Mouse (Mus musculus) T-helper 1 cell (primary cell): ENCODE results near the gene Bmper.

ENCODE experiments used
- in situ Hi-C: fragments of 300-600 bp; cut with MboI, MseI; formaldehyde crosslinking; loops from one replicate; pipeline ENCODE4 v1.15.1; 2025; ENCODE audit warnings: high pct_unique_total_duplicates

The Bmper gene

DNA sequence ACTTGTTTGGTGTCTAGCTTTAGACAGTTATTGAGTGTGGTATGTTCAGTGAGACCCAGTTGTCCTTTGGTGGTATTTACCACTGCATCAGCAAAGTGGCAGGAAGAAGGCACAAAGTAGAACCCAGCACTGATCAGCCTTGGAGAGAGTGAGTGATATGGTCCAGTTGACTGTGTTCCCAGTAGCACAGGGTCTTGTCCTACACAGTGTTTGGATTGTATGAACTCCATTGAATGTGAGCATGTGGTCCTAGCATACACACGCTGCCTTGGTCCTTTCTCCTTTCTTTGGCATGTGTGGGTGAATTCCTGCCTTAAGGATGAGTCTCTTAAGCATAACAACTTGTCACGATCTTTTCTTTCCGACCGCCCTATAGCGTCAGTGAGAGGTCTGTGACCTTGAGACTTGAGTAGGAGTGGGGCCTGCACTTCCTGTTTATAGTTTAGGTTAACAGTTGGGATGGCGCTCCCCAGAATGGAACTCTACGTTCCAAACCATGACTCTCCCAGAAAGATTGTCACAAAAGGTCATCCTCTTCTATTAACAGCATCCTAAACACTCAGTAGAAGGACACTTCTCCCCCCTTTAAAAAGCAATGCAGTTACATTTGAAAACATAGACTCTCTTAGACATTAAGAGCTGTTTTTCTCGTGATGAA is 10.7 kb downstream of the Bmper start:
- in situ Hi-C loops = no loop called here

DNA sequence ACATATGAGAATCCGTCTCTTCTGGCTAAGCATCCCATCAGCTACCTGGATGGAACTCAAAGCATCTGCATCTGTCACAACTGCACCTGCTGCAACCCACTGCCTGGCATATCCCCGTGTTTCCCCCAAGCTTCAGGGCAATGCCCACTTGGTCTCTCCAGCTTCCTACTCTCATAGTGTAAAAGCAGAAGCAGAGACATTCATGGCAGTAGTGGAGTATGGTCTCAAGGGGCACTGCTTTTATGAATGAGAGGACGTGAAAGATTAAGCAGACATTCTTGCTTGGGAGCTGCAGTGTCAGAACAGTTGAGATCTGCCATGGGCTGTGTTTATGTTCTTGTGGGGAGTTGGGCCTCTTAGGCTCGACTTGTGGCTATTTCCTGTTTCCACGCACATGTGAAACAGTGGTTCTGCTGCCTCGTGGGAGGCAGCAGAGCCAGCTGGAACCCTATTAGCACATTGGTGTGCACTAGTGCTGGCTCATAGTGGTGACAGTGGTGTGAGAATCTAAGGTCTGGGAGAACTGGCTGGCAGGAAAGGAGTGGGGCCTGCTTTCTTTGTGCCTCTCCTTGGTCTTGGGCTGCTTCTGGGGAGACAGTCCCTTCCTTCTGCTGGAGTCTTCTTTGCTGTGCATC is 12.6 kb downstream of the Bmper start:
- in situ Hi-C loops = no loop called here

DNA sequence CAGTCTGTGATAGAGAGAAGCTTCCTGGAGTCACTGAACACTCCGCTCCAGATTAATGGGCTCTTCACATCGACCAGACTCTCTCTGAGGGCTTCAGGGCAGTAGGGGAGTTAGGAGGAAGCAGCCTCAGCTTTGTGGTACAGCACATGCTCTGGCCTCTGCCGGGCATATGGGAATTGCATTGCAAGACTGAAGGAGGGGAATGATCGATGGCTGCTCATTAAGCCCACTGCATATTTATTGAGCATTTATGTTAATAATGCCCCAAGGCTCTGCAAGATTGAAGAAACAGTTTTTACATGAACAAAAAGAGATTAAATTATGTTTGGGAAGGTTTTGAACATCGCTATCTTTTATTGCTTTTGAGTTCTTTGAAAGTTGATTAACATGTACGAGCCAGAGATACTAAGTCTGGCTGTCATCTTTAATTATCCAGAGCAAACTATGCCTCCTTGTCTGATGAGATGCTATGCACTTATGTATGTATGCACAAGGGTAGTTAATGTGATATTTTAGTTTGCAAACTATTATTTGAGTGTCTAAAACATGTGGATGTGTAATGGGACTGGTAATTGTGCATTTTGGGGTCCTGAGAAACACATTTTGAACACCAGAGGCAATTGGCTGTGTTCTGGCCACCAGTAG is 13.9 kb downstream of the Bmper start:
- in situ Hi-C loops = no loop called here

DNA sequence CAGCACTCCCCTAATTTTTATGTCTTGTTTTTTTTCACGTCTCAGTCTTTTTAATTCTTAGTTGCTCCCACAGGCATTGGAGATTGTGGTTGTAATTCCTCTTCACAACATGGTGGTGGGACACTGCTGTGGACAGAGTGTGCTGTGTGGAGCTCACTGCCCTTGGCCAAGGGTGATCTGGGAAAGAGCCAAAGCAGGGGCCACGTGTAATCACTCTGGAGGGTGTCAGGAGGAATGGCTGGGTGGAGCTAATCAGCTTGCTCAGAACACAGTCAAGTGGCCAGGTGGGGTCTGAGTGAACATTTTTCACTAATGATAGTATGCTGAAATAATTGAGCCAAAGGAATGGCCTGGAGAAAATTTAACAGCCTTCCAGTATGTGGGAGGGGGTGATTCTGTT is 16.1 kb downstream of the Bmper start:
- in situ Hi-C loops = no loop called here

DNA sequence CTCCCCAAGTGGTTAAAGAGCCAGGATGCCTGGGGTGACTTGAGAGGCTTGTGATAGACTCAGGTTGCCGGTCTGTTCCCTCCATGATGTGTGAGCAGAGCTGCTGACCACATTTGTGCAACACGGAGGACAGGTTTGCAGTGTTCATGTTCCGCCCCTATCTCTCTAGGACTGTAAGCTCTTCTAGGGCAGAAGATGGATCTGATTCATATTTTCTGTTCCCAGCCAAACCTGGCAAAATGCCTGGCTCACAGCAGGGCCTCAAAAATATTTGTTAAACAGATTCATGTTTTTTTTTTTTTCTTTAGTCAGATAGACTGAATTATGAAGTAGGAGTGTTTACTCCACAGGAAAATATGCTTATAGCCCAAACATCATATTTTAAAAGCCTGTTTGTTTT is 20.0 kb downstream of the Bmper start:
- in situ Hi-C loops = no loop called here

DNA sequence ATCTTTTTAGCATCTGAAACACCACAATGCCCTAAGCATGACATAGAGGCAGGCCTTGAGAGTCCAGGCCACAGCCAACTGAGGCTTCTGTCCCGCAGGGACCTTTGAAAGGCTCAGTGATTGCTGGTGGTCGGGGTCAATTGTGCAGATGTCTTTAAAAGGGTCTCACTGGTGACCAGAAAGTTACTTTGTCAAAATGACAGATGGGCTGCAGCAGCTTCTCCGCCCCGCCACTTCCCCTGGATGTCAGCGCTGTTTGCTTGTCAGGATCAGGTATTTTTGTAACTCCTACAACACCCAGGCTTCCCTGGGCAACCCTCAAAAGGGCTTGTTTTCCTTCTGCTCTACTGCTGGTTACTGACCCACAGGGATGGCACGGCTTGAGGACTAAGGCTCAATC is 21.0 kb downstream of the Bmper start:
- in situ Hi-C loops = no loop called here

DNA sequence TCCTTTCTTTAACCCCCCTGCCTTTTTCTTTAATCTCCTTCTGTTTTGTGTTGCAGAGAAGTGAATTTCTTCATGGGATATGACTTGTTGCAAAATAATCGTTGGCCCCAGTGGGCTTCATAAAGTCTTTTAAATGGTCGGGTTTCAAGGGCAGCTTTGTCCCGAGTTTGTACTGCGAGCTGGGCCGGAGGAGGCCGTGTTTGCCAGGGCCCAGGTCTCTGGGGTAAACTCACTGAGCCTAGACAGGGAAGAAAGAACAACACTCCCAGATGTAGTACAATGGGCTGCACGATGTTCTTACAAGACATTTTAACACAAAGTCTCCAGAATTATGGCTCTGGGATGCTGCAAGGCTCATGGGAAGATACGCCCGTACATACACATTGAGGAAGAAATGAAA is 23.5 kb downstream of the Bmper start:
- in situ Hi-C loops = loop anchor here (5.0 kb wide), 1 partner anchor 529 kb away; no protein-coding TSS in a partner anchor

DNA sequence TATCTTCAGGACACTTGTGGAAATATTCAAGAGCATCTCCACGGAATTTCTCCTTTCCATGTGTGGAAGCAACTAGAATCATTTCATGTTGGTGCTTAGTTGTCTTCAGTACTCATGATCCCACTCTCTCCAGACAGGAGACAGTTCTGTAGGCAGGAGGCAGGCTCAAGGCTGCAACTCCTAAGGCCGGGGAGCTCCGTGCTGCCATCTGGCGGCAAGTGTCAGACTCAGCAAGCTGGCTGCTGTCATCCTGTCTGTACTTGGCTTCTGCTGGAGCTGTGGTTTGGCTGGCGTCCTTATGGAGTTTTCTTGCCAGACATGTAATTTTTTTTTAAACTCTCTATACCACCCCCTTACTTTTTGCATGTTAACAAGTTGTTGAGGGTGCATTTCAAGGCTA is 27.1 kb downstream of the Bmper start:
- in situ Hi-C loops = no loop called here

DNA sequence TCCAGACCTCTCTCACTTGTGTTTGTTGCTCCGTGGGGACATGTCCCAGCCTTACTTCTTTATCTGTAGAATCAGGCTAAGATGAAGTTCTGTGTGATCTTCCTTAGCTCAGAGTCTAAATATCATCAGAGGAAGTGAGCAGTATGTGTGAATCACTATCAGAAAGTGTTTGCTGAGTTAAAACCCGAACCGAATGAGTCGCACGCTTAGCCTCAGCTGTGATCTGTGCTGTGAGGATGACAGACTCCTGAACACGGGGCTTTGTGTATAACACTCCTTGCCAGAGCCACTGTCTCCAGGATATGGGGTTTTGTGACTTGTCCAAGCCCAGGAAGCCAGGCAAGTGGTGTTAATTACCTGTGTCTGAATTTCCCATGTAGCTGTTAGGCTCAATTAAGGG is 28.1 kb downstream of the Bmper start:
- in situ Hi-C loops = no loop called here

DNA sequence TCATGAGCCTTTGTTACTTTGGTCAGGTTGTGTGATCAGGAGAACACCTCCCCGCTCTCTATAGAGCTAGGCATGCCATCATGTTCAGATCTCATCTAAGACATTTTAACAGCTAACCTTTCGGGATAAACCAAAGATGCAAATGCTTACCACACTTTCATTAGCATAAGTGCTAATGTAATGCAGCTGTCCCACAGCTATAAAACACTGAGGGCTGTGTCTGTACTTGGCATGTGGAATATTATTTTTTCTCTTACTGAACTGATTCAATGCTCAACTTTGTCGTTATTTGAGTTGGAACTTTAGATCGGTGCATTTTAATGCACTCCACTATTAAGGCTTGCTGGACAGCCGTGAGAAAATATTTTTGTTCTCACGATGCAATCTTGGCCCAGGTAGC is 30.7 kb downstream of the Bmper start:
- in situ Hi-C loops = no loop called here

DNA sequence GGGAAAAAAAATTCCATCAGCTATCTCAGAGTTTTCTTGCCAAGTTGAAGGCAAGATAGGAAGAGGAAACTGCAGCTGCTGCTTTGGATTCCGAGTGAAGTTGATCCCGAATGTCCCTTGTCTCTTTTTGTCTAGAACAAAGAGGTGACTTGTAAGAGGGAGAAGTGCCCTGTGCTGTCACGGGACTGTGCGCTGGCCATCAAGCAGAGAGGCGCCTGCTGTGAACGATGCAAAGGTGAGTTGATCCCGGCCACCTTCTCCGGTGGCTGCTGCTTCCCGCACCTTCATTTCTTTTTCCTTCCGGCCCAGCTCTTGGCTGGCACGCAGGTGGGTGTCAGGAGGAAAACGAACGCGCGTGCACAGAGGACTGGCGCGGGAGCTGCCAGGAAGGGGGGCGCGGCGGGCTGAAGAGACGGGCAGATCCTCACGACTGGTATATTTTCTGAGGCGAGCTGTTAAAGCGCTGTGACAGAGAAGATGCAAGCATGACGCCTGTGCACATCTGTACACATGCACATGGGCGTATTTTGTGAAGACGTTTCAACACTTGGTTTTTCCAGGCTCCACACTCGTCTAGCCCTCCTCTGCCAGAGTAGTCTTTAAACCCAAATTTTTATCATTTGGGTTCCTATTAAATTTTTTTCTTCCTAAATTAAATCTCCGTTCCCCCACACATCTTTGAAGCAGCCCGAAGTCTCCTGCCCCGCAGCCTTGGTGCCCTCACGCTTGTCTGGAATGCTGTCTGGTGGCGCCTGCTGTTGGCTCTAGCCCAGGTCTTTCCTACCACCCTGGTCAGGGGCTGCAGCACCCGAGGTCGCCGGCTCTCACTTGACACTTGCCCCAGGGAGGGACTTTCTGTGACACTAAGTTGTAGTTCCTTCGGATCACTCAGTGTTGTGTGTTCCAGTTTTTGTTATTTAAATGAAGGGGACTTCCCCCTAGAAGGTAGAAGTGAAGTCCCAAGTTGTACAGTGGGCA is 31.6 kb downstream of the Bmper start:
- in situ Hi-C loops = no loop called here

DNA sequence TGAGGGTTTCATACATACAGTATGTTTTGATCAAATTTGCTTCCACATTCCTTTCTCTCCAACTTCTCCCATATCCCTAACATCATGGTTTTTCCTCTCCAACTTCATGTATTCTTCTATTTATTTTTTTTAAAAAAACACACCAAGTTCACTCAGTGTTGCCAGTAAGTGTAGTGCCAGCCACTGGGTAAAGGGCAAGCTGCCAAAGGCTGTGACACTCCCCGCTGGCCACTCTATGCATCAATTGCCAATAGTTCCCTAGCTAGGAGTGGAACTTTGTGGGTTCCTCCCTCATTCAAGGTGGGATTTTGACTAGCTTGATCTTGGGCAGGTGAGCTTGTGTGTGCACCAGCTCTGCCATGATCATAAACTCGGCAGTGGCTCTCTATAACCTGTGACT is 33.0 kb downstream of the Bmper start:
- in situ Hi-C loops = no loop called here

DNA sequence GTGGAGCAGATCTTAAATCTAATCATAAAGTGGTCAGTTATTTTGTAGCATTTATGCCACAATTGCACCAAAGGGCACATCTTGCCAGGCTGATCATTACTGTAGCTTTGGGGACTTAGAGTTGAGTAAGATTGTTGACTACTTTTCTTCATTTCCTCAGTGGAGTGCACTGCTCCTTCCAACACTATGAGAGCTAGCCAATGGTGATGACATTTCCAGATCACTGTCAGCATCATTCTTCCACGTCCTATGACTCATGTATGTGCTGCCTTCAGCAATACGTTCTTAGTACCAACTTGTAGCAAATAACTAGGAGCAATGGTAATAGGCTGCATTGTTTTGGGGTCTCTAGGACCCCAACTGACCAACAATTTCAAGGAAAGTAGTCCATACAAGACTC is 33.7 kb downstream of the Bmper start:
- in situ Hi-C loops = no loop called here

DNA sequence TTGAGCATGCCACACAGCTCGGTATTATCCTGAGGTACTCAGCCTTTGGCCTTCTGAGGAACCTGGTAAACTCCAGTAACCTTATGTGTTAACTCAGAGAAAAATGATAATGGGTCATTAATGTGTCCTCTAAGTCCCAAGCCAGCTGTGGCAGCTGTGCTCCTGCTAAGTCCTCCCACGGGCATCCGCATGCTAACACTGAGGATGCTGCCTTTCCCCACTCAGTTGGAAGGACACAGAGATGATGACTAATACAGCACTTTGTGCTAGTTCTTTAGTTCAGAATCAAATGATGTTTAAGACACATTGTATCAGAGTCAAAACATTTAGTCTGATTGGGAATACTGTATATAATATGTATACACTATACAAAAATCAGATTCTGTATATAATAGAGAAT is 39.0 kb downstream of the Bmper start:
- in situ Hi-C loops = loop anchor here (10.0 kb wide), 1 partner anchor 1603 kb away; no protein-coding TSS in a partner anchor

DNA sequence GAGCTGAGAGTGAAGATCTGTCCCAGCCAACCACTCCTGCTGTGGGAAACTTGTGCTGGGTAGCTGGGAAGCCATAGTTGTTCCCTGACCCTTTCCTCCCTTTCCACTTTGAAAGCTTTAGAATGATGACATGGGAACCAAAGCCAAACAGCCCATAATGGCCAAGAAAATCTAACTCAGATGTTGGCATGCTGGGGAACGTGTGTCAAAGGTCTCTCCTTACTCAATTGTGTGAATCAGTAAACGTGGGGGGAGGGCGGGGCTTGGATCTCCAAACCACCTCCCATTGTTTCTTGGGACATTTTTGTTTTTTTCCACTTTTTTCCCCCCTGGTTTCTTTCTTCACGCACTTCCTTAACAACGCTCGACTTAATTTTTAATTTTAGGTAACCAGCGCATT is 40.0 kb downstream of the Bmper start:
- in situ Hi-C loops = loop anchor here (10.0 kb wide), 1 partner anchor 1602 kb away; no protein-coding TSS in a partner anchor

DNA sequence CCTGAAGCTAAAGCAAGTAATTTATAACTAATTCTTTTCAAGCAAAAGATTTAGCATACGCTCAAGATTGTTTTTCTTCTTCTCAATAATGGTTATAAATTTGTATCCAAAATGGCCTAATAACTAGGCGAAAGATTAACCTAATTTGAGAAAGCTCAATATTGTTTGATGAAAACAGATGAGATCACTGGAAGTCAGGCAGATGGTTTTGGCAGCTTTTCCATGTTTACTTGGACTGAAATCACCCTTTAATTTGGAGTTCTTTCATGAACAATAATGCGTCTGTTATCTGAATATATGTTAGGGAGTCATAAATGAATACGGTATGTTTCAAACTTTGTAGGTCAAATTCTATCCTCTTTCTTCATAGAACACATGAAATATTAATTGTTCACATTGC is 41.6 kb downstream of the Bmper start:
- in situ Hi-C loops = loop anchor here (10.0 kb wide), 1 partner anchor 1600 kb away; no protein-coding TSS in a partner anchor

DNA sequence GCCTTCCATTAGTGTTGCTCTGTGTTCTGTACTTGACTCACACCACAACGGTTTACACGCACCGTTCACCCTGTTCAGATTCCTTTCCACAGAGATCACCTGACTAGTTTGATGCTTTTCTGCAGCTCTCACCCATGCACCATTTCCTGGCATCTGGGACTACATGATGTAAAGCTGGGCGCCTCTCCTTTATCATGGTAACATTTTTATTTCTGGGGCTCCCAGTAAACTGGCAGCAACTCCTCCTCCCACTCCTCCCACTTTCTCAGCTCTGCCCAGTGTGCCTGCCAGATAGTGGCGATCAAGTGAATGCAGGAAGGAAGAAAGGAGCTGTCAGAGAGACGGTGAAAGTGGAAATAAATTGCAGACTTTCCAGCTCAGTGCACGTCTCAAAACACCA is 45.7 kb downstream of the Bmper start:
- in situ Hi-C loops = loop anchor here (10.0 kb wide), 1 partner anchor 1596 kb away; no protein-coding TSS in a partner anchor

DNA sequence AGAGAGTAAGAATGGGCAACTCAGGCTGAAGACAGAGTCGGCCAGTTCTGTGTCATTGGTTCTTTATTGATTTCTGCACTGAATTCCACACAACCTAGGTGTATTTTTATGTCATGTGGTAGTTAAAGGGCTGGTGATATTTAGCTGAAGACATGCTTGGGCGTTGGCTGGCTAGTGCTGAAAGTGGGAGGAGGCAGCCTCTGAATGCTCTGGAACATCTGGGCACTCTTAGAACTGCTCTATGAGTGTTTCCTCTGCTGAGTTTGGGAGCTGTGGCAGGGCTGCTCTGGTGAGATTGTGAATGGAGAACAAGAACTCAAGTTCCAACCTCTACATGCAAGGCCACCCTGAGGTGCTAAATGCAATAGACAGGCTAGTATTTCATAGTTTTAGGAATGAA is 46.2 kb downstream of the Bmper start:
- in situ Hi-C loops = loop anchor here (10.0 kb wide), 1 partner anchor 1596 kb away; no protein-coding TSS in a partner anchor

DNA sequence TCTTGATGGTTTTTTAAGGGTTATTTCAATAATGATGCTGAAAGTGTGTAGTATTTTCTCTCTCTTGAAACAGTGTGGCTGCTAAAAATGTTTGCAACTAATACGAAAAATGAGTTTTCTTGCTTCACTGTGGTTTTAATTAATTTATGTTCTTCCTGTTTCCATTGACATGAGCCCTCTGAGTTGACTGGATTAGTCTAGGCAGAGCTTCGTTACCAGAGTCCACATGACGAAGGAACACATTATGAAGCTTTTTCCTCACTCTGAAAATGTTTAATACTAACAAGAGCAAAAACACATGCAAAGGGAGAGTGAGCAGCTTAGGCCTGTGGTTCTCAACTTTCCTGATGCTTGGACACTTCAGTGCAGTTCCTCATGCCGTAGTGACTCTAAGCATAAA is 53.4 kb downstream of the Bmper start:
- in situ Hi-C loops = no loop called here

DNA sequence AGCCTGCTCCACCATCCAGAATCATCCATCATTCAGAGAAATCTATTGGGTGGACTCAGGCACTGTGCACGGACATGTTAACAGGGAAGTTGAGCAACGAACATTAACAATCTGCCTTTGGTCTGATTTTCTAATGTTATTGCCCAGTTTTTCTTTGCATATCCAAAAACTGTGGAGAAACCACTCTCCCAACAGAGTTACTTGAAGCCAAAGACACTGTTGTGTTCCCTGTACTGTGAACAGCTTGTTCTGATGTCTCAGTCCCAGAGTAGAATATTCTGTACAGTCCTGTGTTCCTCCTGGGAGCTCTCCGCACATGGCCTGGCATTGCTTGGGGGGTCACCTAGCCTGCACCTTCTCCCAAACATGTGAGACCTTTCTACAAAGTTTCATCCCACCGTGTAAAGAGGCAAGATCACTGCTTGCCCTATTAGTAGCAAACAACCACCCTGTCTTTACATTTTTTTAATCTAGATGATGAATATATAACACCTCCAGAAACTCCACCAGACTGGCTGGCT is 62.1 kb downstream of the Bmper start:
- in situ Hi-C loops = no loop called here

DNA sequence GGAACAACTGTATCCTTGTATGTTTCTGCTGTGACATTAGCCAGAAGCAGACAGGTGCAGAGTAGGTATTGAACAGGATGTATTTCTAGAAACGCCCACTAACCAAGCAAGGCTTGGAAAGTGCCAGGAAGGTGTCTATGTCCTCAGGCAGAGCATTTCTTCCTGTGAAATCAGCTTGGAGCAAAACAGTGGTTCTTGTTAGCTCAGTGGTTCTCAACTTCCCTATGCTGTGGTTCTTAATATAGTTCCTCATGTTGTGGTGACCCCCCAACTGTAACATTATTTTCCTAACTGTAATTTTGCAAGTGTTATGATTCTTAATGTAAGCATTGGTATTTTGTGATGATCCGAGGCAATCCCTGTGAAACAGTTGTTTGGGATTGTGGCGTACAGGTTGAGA is 70.7 kb downstream of the Bmper start:
- in situ Hi-C loops = no loop called here
